8 mouse cellular contexts compared by ENCODE assay signal in the genomic region with DNA sequence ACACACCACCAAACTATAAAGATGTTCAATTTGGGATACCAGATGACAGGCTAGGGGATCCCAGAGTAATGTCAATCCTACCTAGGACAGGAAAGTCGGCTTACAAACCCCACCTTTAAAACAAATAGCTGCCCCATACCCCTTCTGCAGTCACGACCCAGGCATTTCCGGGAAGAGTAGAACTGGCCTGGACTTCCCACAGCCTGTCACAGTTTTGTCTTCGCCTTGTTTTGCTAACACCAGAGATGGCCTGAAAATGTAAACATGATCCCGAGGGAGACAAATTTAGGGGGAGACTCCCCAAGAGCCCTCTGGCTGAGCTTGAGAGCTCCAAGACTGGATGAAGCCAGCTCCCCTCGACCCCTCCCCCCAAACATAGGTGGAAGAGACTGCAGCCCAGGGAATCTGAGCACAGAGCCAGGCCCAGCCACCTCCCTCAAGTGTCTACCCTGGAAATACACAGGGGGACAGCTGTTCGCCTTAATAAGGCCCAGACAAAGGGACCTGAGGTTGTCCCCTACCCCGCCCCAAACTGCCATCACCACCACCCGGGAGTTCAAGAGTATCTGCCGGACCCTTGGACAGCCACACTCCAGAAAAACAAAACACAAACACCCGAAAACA. TPM values are rescaled to one million over a fixed set of nuclear protein-coding genes. Genes with fewer than 3 reads are reported as not detected.
DNase-seq lines count a peak whose midpoint lies in the region; ATAC-seq and TF ChIP-seq lines count a peak whose summit lies in the region.

No protein-coding gene starts in this region.

- no peaks in the 10 kb centered on the region for H3K9me3 ChIP-seq in forebrain, embryonic 12.5 days
- H3K9me3 ChIP-seq in limb, embryonic 11.5 days (ENCODE audit: control insufficient read depth, low read length) = no peaks in the 10 kb centered on the region
- no peaks in the 10 kb centered on the region for H3K9me3 ChIP-seq in neural tube, embryonic 12.5 days

- no peak for DNase-seq in lung, adult 2 months
- no peak for DNase-seq in lung, postnatal 25 days (ENCODE audit: low spot score)
- DNase-seq in limb, embryonic 11.5 days (ENCODE audit: low spot score) = peak; percentile 66
- DNase-seq in ovary, postnatal 10 days (ENCODE audit: low spot score) = no peak
- no peak for DNase-seq in layer of hippocampus, postnatal 36 days
- no peak for DNase-seq in right cerebral cortex, postnatal 25 days

- no peaks in the 10 kb centered on the region for H3K36me3 ChIP-seq in forebrain, embryonic 12.5 days (replicated peaks)
- no peaks in the 10 kb centered on the region; the same call in 1 of the 2 replicates for H3K36me3 ChIP-seq in limb, embryonic 11.5 days (ENCODE audit: control insufficient read depth, insufficient read depth, low read length)
- H3K36me3 ChIP-seq in neural tube, embryonic 12.5 days = no peaks in the 10 kb centered on the region

- no peak for TF ChIP-seq CTCF in lung, adult 2 months (IDR thresholded peaks at IDR 0.05; ENCODE audit: insufficient read depth, low read length)

- no peak for TF ChIP-seq POLR2A in lung, adult 2 months (IDR thresholded peaks at IDR 0.05; ENCODE audit: borderline replicate concordance, extremely low read depth, low read depth, low read length)

- H3K27ac ChIP-seq in forebrain, embryonic 12.5 days = 0 out of 2 replicates have a peak overlapping the region, but pooled peaks have one; percentile 27
- H3K27ac ChIP-seq in limb, embryonic 11.5 days (replicated peaks; ENCODE audit: low read depth, low read length) = peak overlapping the region; percentile 91
- no peak overlapping the region; the same call in 1 of the 2 replicates for H3K27ac ChIP-seq in neural tube, embryonic 12.5 days

- 0 out of 2 replicates have a peak, but pooled peaks have one; percentile 21 for ATAC-seq in forebrain, embryonic 12.5 days (ENCODE audit: low FRiP score)
- ATAC-seq in limb, embryonic 11.5 days (ENCODE audit: insufficient number of reproducible peaks, low FRiP score, low TSS enrichment, low read depth) = no peak
- ATAC-seq in neural tube, embryonic 12.5 days (ENCODE audit: low FRiP score, low read depth) = no peak

- H3K27me3 ChIP-seq in forebrain, embryonic 12.5 days = peaks cover 13% of the 10 kb centered on the region
- H3K27me3 ChIP-seq in limb, embryonic 11.5 days (ENCODE audit: control insufficient read depth, insufficient read depth, low read length) = no peaks in the 10 kb centered on the region
- H3K27me3 ChIP-seq in neural tube, embryonic 12.5 days (replicated peaks) = peaks cover 19% of the 10 kb centered on the region

- 12% methylated on average over 11 of the region's 11 CpGs for WGBS in lung, adult 2 months
- 8% methylated on average over 11 of the region's 11 CpGs for WGBS in forebrain, embryonic 12.5 days
- WGBS in limb, embryonic 11.5 days = 3% methylated on average over 11 of the region's 11 CpGs
- WGBS in neural tube, embryonic 12.5 days = 13% methylated on average over 11 of the region's 11 CpGs

- H3K4me3 ChIP-seq in lung, adult 2 months (replicated peaks; ENCODE audit: extremely low read depth, low read depth, low read length) = peak overlapping the region; percentile 84
- peak overlapping the region; percentile 90 for H3K4me3 ChIP-seq in forebrain, embryonic 12.5 days (replicated peaks)
- peak overlapping the region; percentile 98 for H3K4me3 ChIP-seq in limb, embryonic 11.5 days (ENCODE audit: low read depth, low read length)
- H3K4me3 ChIP-seq in neural tube, embryonic 12.5 days = peak overlapping the region; percentile 71

- peaks cover 24% of the 10 kb centered on the region for H3K4me1 ChIP-seq in lung, adult 2 months (ENCODE audit: control insufficient read depth, insufficient read depth, low read length)
- peaks cover 46% of the 10 kb centered on the region for H3K4me1 ChIP-seq in forebrain, embryonic 12.5 days
- peaks cover 33% of the 10 kb centered on the region for H3K4me1 ChIP-seq in limb, embryonic 11.5 days (ENCODE audit: control insufficient read depth, insufficient read depth, low read length)
- peaks cover 37% of the 10 kb centered on the region for H3K4me1 ChIP-seq in neural tube, embryonic 12.5 days

- peak overlapping the region; percentile 93 for H3K9ac ChIP-seq in forebrain, embryonic 12.5 days
- peak overlapping the region; percentile 97 for H3K9ac ChIP-seq in limb, embryonic 11.5 days (ENCODE audit: low read length)
- H3K9ac ChIP-seq in neural tube, embryonic 12.5 days = no peak overlapping the region; the same call in 1 of the 2 replicates

- H3K4me2 ChIP-seq in forebrain, embryonic 12.5 days = peak overlapping the region; percentile 93
- H3K4me2 ChIP-seq in limb, embryonic 11.5 days (ENCODE audit: low read depth, severe bottlenecking) = peak overlapping the region; percentile 98
- H3K4me2 ChIP-seq in neural tube, embryonic 12.5 days (replicated peaks) = peak overlapping the region; percentile 94

RNA-seq across cellular contexts. Expression of a gene that starts 1.3 kb away (rescaled TPM):
- 85.8 and 87.8 TPM in 2 replicates for polyA plus RNA-seq in lung, adult 2 months (2012; rRNA removed)
- 2.9 and 3.2 TPM in 2 replicates for polyA plus RNA-seq in forebrain, embryonic 12.5 days (2016; fragmentation: Nextera tagmentation; extraction: Ambion mirVana)
- 7.2 and 7.9 TPM in 2 replicates for polyA plus RNA-seq in limb, embryonic 11.5 days (2014; fragmentation: Nextera tagmentation; extraction: Ambion mirVana)
- polyA plus RNA-seq in neural tube, embryonic 12.5 days (2016; fragmentation: Nextera tagmentation; extraction: Ambion mirVana) = 2.7 and 2.8 TPM in 2 replicates
- 10 to 100 TPM; 10.2 to 11.4 TPM for total RNA-seq in layer of hippocampus, postnatal 36 days (2021)

RNA-seq across cellular contexts. Expression of a gene that starts 23.0 kb away (rescaled TPM):
- 36.3 and 41.4 TPM in 2 replicates for polyA plus RNA-seq in lung, adult 2 months (2012; rRNA removed)
- polyA plus RNA-seq in forebrain, embryonic 12.5 days (2016; fragmentation: Nextera tagmentation; extraction: Ambion mirVana) = 35.1 and 40.2 TPM in 2 replicates
- polyA plus RNA-seq in limb, embryonic 11.5 days (2014; fragmentation: Nextera tagmentation; extraction: Ambion mirVana) = 38.3 and 42.9 TPM in 2 replicates
- polyA plus RNA-seq in neural tube, embryonic 12.5 days (2016; fragmentation: Nextera tagmentation; extraction: Ambion mirVana) = 33.9 and 35.6 TPM in 2 replicates
- 10 to 100 TPM; 22.4 to 28.7 TPM for total RNA-seq in layer of hippocampus, postnatal 36 days (2021)
